Mouse (Mus musculus) myocyte (in vitro differentiated cells): ENCODE results near the gene Gdpd5.

ENCODE experiments used
- MAX ChIP-seq: IDR thresholded peaks from one replicate; pipeline ENCODE4 v1.6.1; 2011; ENCODE audit warnings: low read depth, mild to moderate bottlenecking, control low read depth
- POLR2A ChIP-seq: IDR thresholded peaks from one replicate; pipeline ENCODE4 v1.6.1; 2011; ENCODE audit warnings: low read depth, mild to moderate bottlenecking, control low read depth, moderate library complexity; ENCODE audit not compliant: insufficient read length
- POLR2AphosphoS2 ChIP-seq: IDR thresholded peaks from one replicate; pipeline ENCODE4 v1.6.1; 2011; ENCODE audit warnings: low read depth, control low read depth; ENCODE audit not compliant: insufficient read length
- TCF12 ChIP-seq: IDR thresholded peaks from one replicate; pipeline ENCODE4 v1.6.1; 2011; ENCODE audit warnings: mild to moderate bottlenecking, control low read depth; ENCODE audit not compliant: poor library complexity, insufficient read depth, severe bottlenecking
- USF1 ChIP-seq: IDR thresholded peaks from one replicate; pipeline ENCODE4 v1.6.1; 2011; ENCODE audit warnings: low read depth, mild to moderate bottlenecking, control low read depth, moderate library complexity

GRCm38 (mm10) chr7:99475562-99475911 is 94.3 kb downstream of the Gdpd5 start:
- TF ChIP-seq TCF12 (no peak), USF1 (no peak), POLR2AphosphoS2 (no peak), MAX (no peak), POLR2A (no peak)
